In genomic region chr10:41477018-41477277, GRCm38 (mm10) we compare ENCODE assay signal across 8 mouse cellular contexts. TPM values are rescaled to one million over a fixed set of nuclear protein-coding genes. Genes with fewer than 3 reads are reported as not detected.
DNase-seq lines count a peak whose midpoint lies in the region; ATAC-seq lines count a peak whose summit lies in the region.

No protein-coding gene starts in this region.

- H3K9ac ChIP-seq in kidney, embryonic 16.5 days (replicated peaks; ENCODE audit: low read length), result peak overlapping the region; percentile 77
- H3K9ac ChIP-seq in intestine, embryonic 16.5 days (ENCODE audit: low read depth, low read length), result peak overlapping the region; percentile 69
- H3K9ac ChIP-seq in midbrain, embryonic 15.5 days, result peak overlapping the region; percentile 48

- DNase-seq in kidney, adult 11 months, result no peak
- DNase-seq in embryo, embryonic 11 days, result peak; percentile 82
- no peak for DNase-seq in cerebellum, postnatal 4 days (ENCODE audit: low spot score in 2 of 2)
- DNase-seq in right cerebral cortex, postnatal 25 days, result no peak
- no peak for DNase-seq in layer of hippocampus, adult 9-10 months (ENCODE audit: low spot score)

- H3K36me3 ChIP-seq in kidney, embryonic 16.5 days (ENCODE audit: insufficient read depth, low read length), result peaks cover 8% of the 10 kb centered on the region; the same call in 1 of the 2 replicates
- no peaks in the 10 kb centered on the region; the same call in 1 of the 2 replicates for H3K36me3 ChIP-seq in intestine, embryonic 16.5 days (ENCODE audit: control insufficient read depth, insufficient read depth, low read length)
- no peaks in the 10 kb centered on the region for H3K36me3 ChIP-seq in midbrain, embryonic 15.5 days (replicated peaks)

- H3K4me2 ChIP-seq in kidney, embryonic 16.5 days (replicated peaks; ENCODE audit: low read depth, low read length), result peak overlapping the region; percentile 98
- H3K4me2 ChIP-seq in intestine, embryonic 16.5 days (ENCODE audit: low read depth, low read length), result peak overlapping the region; percentile 88
- peak overlapping the region; percentile 82 for H3K4me2 ChIP-seq in midbrain, embryonic 15.5 days

- peak overlapping the region; percentile 75 for H3K4me3 ChIP-seq in kidney, embryonic 16.5 days (ENCODE audit: low read length)
- peak overlapping the region; percentile 57 for H3K4me3 ChIP-seq in intestine, embryonic 16.5 days (ENCODE audit: low read length)
- peak overlapping the region; percentile 52 for H3K4me3 ChIP-seq in midbrain, embryonic 15.5 days

- no peaks in the 10 kb centered on the region for H3K9me3 ChIP-seq in kidney, embryonic 16.5 days (ENCODE audit: low read length)
- no peaks in the 10 kb centered on the region for H3K9me3 ChIP-seq in intestine, embryonic 16.5 days (ENCODE audit: control insufficient read depth, low read length)
- no peaks in the 10 kb centered on the region for H3K9me3 ChIP-seq in midbrain, embryonic 15.5 days

- WGBS in kidney, embryonic 16.5 days, result 0% methylated on average over 9 of the region's 9 CpGs
- 1% methylated on average over 9 of the region's 9 CpGs for WGBS in intestine, embryonic 16.5 days
- WGBS in midbrain, embryonic 15.5 days, result 0% methylated on average over 9 of the region's 9 CpGs

- H3K4me1 ChIP-seq in kidney, embryonic 16.5 days (ENCODE audit: insufficient read depth, low read length), result peaks cover 27% of the 10 kb centered on the region
- peaks cover 32% of the 10 kb centered on the region for H3K4me1 ChIP-seq in intestine, embryonic 16.5 days (ENCODE audit: control insufficient read depth, insufficient read depth, low read length)
- peaks cover 26% of the 10 kb centered on the region for H3K4me1 ChIP-seq in midbrain, embryonic 15.5 days

- H3K27ac ChIP-seq in kidney, embryonic 16.5 days (ENCODE audit: low read length), result peak overlapping the region; percentile 86
- peak overlapping the region; percentile 86 for H3K27ac ChIP-seq in intestine, embryonic 16.5 days (ENCODE audit: low read length)
- peak overlapping the region; percentile 71 for H3K27ac ChIP-seq in midbrain, embryonic 15.5 days

- no peaks in the 10 kb centered on the region for H3K27me3 ChIP-seq in kidney, embryonic 16.5 days (ENCODE audit: insufficient read depth, low read length)
- H3K27me3 ChIP-seq in intestine, embryonic 16.5 days (replicated peaks; ENCODE audit: control insufficient read depth, insufficient read depth, low read length), result no peaks in the 10 kb centered on the region
- no peaks in the 10 kb centered on the region for H3K27me3 ChIP-seq in midbrain, embryonic 15.5 days (replicated peaks)

- ATAC-seq in kidney, embryonic 16.5 days (ENCODE audit: low FRiP score, low TSS enrichment), result peak; percentile 10; the same call in 1 of the 2 replicates
- 0 out of 2 replicates have a peak, but pooled peaks have one; percentile 1 for ATAC-seq in intestine, embryonic 16.5 days
- peak; percentile 27 for ATAC-seq in midbrain, embryonic 15.5 days (replicated peaks)

RNA-seq across cellular contexts. Expression of gene Mical1, which starts 0.8 kb away (rescaled TPM):
- 34.6 TPM in 2 replicates for polyA plus RNA-seq in kidney, embryonic 16.5 days (2015; fragmentation: Nextera tagmentation; extraction: Ambion mirVana)
- 23.8 and 28.4 TPM in 2 replicates for polyA plus RNA-seq in intestine, embryonic 16.5 days (2015; fragmentation: Nextera tagmentation; extraction: Ambion mirVana)
- 19.6 and 21.5 TPM in 2 replicates for polyA plus RNA-seq in midbrain, embryonic 15.5 days (2015; fragmentation: Nextera tagmentation; extraction: Ambion mirVana)

RNA-seq across cellular contexts. Expression of gene Smpd2, which starts 13.2 kb away (rescaled TPM):
- polyA plus RNA-seq in kidney, embryonic 16.5 days (2015; fragmentation: Nextera tagmentation; extraction: Ambion mirVana), result 84.1 and 91.2 TPM in 2 replicates
- 62.7 and 68.9 TPM in 2 replicates for polyA plus RNA-seq in intestine, embryonic 16.5 days (2015; fragmentation: Nextera tagmentation; extraction: Ambion mirVana)
- 38.8 and 41.6 TPM in 2 replicates for polyA plus RNA-seq in midbrain, embryonic 15.5 days (2015; fragmentation: Nextera tagmentation; extraction: Ambion mirVana)

RNA-seq across cellular contexts. Expression of gene Ppil6, which starts 13.3 kb away (rescaled TPM):
- 2.6 and 3.7 TPM in 2 replicates for polyA plus RNA-seq in kidney, embryonic 16.5 days (2015; fragmentation: Nextera tagmentation; extraction: Ambion mirVana)
- polyA plus RNA-seq in intestine, embryonic 16.5 days (2015; fragmentation: Nextera tagmentation; extraction: Ambion mirVana), result 0.36 and 0.93 TPM in 2 replicates
- polyA plus RNA-seq in midbrain, embryonic 15.5 days (2015; fragmentation: Nextera tagmentation; extraction: Ambion mirVana), result 3.2 and 3.3 TPM in 2 replicates

RNA-seq across cellular contexts. Expression of gene Zbtb24, which starts 26.8 kb away (rescaled TPM):
- polyA plus RNA-seq in kidney, embryonic 16.5 days (2015; fragmentation: Nextera tagmentation; extraction: Ambion mirVana), result 19.7 and 19.8 TPM in 2 replicates
- polyA plus RNA-seq in intestine, embryonic 16.5 days (2015; fragmentation: Nextera tagmentation; extraction: Ambion mirVana), result 15.4 and 15.6 TPM in 2 replicates
- polyA plus RNA-seq in midbrain, embryonic 15.5 days (2015; fragmentation: Nextera tagmentation; extraction: Ambion mirVana), result 19.8 and 22.3 TPM in 2 replicates

RNA-seq across cellular contexts. Expression of gene Cd164, which starts 42.3 kb away (rescaled TPM):
- 191 and 208 TPM in 2 replicates for polyA plus RNA-seq in kidney, embryonic 16.5 days (2015; fragmentation: Nextera tagmentation; extraction: Ambion mirVana)
- polyA plus RNA-seq in intestine, embryonic 16.5 days (2015; fragmentation: Nextera tagmentation; extraction: Ambion mirVana), result 186 and 195 TPM in 2 replicates
- polyA plus RNA-seq in midbrain, embryonic 15.5 days (2015; fragmentation: Nextera tagmentation; extraction: Ambion mirVana), result 43.8 and 48.7 TPM in 2 replicates
